9 mouse cellular contexts compared by ENCODE assay signal in the genomic region with DNA sequence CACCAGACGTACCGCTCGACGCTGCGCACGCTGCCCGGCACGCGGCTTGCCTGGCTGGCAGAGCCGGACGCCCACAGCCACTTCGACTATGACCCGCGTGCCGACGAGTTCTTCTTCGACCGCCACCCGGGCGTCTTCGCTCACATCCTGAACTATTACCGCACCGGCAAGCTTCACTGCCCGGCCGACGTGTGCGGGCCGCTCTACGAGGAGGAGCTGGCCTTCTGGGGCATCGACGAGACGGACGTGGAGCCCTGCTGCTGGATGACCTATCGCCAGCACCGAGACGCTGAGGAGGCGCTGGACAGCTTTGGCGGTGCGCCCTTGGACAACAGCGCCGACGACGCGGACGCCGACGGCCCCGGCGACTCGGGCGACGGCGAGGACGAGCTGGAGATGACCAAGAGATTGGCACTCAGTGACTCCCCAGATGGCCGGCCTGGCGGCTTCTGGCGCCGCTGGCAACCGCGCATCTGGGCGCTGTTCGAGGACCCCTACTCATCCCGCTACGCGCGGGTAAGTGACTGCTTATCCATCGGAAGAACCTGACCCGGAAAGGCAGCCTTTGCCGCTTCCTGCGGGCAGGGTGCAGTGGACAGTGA. TPM values are rescaled to one million over a fixed set of nuclear protein-coding genes. Genes with fewer than 3 reads are reported as not detected.
DNase-seq lines count a peak whose midpoint lies in the region; ATAC-seq and TF ChIP-seq lines count a peak whose summit lies in the region.
"Had no signal": no experiment of that assay in that cellular context is flagged by ENCODE, and none has a peak within 500 bp of the region (broad histone marks: within the 10 kb centered on the region; RNA-seq: fewer than 3 reads in every experiment).

No protein-coding gene starts in this region.

- H3K4me1 ChIP-seq in forebrain, embryonic 13.5 days = peaks cover 45% of the 10 kb centered on the region
- peaks cover 66% of the 10 kb centered on the region for H3K4me1 ChIP-seq in midbrain, embryonic 13.5 days (replicated peaks)

- H3K36me3 ChIP-seq in forebrain, embryonic 13.5 days (ENCODE audit: poor library complexity, severe bottlenecking) = no peaks in the 10 kb centered on the region
- no peaks in the 10 kb centered on the region for H3K36me3 ChIP-seq in midbrain, embryonic 13.5 days

- no peaks in the 10 kb centered on the region for H3K9me3 ChIP-seq in forebrain, embryonic 13.5 days (replicated peaks)
- no peaks in the 10 kb centered on the region for H3K9me3 ChIP-seq in midbrain, embryonic 13.5 days

- TF ChIP-seq CTCF in layer of hippocampus, adult 2 months (conservative IDR thresholded peaks at IDR 0.05) = no peak

- DNase-seq in layer of hippocampus, adult 2 months (ENCODE audit: low spot score in 2 of 2) = peak in 1 of 2 experiments; percentile 50
- no peak for DNase-seq in layer of hippocampus, adult 11-12 months (ENCODE audit: low spot score)
- DNase-seq in cerebellum, adult 8-10 months = peak; percentile 66
- DNase-seq in gastrocnemius, adult 18-20 months (ENCODE audit: low spot score) = no peak
- no peak for DNase-seq in thymus, postnatal 14 days

- peaks cover 54% of the 10 kb centered on the region for H3K27me3 ChIP-seq in forebrain, embryonic 13.5 days
- H3K27me3 ChIP-seq in midbrain, embryonic 13.5 days = peaks cover 54% of the 10 kb centered on the region

- H3K9ac ChIP-seq in forebrain, embryonic 13.5 days = peak overlapping the region; percentile 88
- peak overlapping the region; percentile 83 for H3K9ac ChIP-seq in midbrain, embryonic 13.5 days (replicated peaks)

- peak overlapping the region; percentile 94 for H3K27ac ChIP-seq in layer of hippocampus, adult 2 months
- H3K27ac ChIP-seq in forebrain, embryonic 13.5 days = no peak overlapping the region
- peak overlapping the region; percentile 89; the same call in 1 of the 2 replicates for H3K27ac ChIP-seq in midbrain, embryonic 13.5 days

- peak overlapping the region; percentile 83 for H3K4me3 ChIP-seq in layer of hippocampus, adult 2 months
- H3K4me3 ChIP-seq in forebrain, embryonic 13.5 days = peak overlapping the region; percentile 77
- peak overlapping the region; percentile 69 for H3K4me3 ChIP-seq in midbrain, embryonic 13.5 days (replicated peaks)

- ATAC-seq in forebrain, embryonic 13.5 days = no peak
- no peak for ATAC-seq in midbrain, embryonic 13.5 days
- no peak for ATAC-seq in megakaryocyte progenitor cell, adult 5-6 weeks (replicated peaks; ENCODE audit: poor library complexity)

- H3K4me2 ChIP-seq in forebrain, embryonic 13.5 days = peak overlapping the region; percentile 83
- H3K4me2 ChIP-seq in midbrain, embryonic 13.5 days (replicated peaks) = peak overlapping the region; percentile 75

- WGBS in forebrain, embryonic 13.5 days = 13% methylated on average over 64 of the region's 70 CpGs
- 9% methylated on average over 70 of the region's 70 CpGs for WGBS in midbrain, embryonic 13.5 days

RNA-seq across cellular contexts. Expression of a gene that starts 1.5 kb away (rescaled TPM):
- 100 to 1,000 TPM; 120 TPM for total RNA-seq in layer of hippocampus, adult 2 months (2021)
- 3.6 and 6.9 TPM in 2 replicates for polyA plus RNA-seq in forebrain, embryonic 13.5 days (2015; fragmentation: Nextera tagmentation; extraction: Ambion mirVana)
- polyA plus RNA-seq in midbrain, embryonic 13.5 days (2015; fragmentation: Nextera tagmentation; extraction: Ambion mirVana) = 8.0 and 8.5 TPM in 2 replicates
- 0.22 and 1.2 TPM in 2 replicates for total RNA-seq in megakaryocyte progenitor cell, adult 5-6 weeks (2015)
- total RNA-seq in megakaryocyte progenitor cell, adult 5-6 weeks (2017) = 0.07 TPM in 1 of 2 replicates, not detected in the other
- total RNA-seq in gastrocnemius, adult 18-20 months (2021) = 10 to 100 TPM; 59.0 to 67.2 TPM

RNA-seq across cellular contexts. Expression of a gene that starts 21.6 kb away (rescaled TPM):
- under 1 TPM in 1 of 2 experiments, not detected in 1; 0.20 TPM for total RNA-seq in layer of hippocampus, adult 2 months (2021)
- not detected in 2 replicates for polyA plus RNA-seq in forebrain, embryonic 13.5 days (2015; fragmentation: Nextera tagmentation; extraction: Ambion mirVana)
- not detected in 2 replicates for polyA plus RNA-seq in midbrain, embryonic 13.5 days (2015; fragmentation: Nextera tagmentation; extraction: Ambion mirVana)
- not detected in 2 replicates for total RNA-seq in megakaryocyte progenitor cell, adult 5-6 weeks (2015)
- total RNA-seq in megakaryocyte progenitor cell, adult 5-6 weeks (2017) = not detected in 2 replicates
- 10 to 100 TPM; 14.9 to 15.5 TPM for total RNA-seq in gastrocnemius, adult 18-20 months (2021)
- total RNA-seq: hematopoietic stem cell, adult 5-6 weeks had no signal

Comparison
In these comparisons a context has a peak if more than half of its experiments do, and no peak if none do; other contexts are left out.
1. RNA of a gene that starts 1.5 kb away (total RNA-seq): 120 TPM in layer of hippocampus, adult 2 months and 59.0 to 67.2 TPM in gastrocnemius, adult 18-20 months; 0.07 to 1.2 TPM in megakaryocyte progenitor cell, adult 5-6 weeks; every median in the first group is over 10 times any median in the second.
2. RNA of a gene that starts 21.6 kb away (total RNA-seq): 14.9 to 15.5 TPM in gastrocnemius, adult 18-20 months; 0.20 TPM in layer of hippocampus, adult 2 months and not detected in megakaryocyte progenitor cell, adult 5-6 weeks; every median in the first group is over 10 times any median in the second.
3. Peak in every context shown above with its lines, with median percentiles within 50 percentile points of each other: H3K4me3 ChIP-seq.